Mouse (Mus musculus) left cerebral cortex, adult 18-20 months (tissue): ENCODE measurements around the gene Olfr1115. TPM values are rescaled to one million over a fixed set of nuclear protein-coding genes. Genes with fewer than 3 reads are reported as not detected.
"Not testable (repeated sequence)": the region's sequence is repeated elsewhere in the genome, so short reads cannot be mapped to it uniquely, and the experiment has no call there.

Source experiments
- DNase-seq, 2 experiments: peaks; one replicate each; pipeline ENCODE4 v3.0.0; 2021 to 2022; ENCODE audit warnings: low spot score in 2 of 2, mixed read lengths in 1 of 2
- long read RNA-seq, 2 experiments: library from polyadenylated mRNA; stranded (forward); transcript quantifications; one replicate each; pipeline ENCODE4 v2.0.0; 2021
- microRNA-seq, 2 experiments: library from miRNA; unstranded; fragments of <30 nt; microRNA quantifications; one replicate each; pipeline ENCODE4 v1.2.0; 2021
- total RNA-seq, 2 experiments: library from RNA; stranded (reverse); gene quantifications; 2 replicates each; pipeline ENCODE4 v1.2.3; 2021

Gene Olfr1115
- not detected for total RNA-seq
- long read RNA-seq, experiment 1, result 0 reads
- long read RNA-seq, experiment 2, result 0 reads

DNA sequence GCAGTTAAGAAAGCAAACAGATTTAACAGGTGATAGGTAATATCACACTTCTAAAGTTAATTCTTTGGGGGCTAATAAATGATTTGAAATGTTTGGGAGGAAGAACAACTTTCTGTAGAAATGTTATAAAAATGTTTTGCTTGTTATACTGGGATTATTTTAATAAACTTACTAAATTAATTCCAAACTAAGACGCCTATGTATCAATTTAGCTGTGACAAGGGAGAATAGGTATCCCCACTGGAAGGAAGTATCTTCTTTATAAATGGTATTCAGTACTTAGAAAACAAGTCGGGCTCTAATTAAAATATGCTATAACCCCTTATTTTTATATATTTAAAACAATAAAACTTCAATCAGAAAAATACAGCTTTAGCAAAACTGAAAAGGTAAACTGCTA, at the start of gene Olfr1115:
Gene Olfr1115, plus strand, starts transcription at position 301 of the 400 bp plus-strand sequence.
- DNase-seq, result no peak

- DNase-seq, result no peak
Observed at GRCm38 (mm10) chr2:87208670-87209069, 39.1 kb upstream of the Olfr1115 start, which contains the start of gene Olfr1113. Gene Olfr1113, plus strand, starts transcription at chr2:87208970.

- no peak for DNase-seq
Observed at GRCm38 (mm10) chr2:87267234-87267633, 19.4 kb downstream of the Olfr1115 start, which contains the start of gene Olfr1116. Gene Olfr1116, plus strand, starts transcription at chr2:87267534.

GRCm38 (mm10) chr2:87293977-87294376, 46.2 kb downstream of the Olfr1115 start:
- not testable (repeated sequence) for DNase-seq

Small RNA genes lying within 50 kb of the gene (microRNA-seq; reads per million reads assigned to microRNA genes)
- 0 reads per million in 2 experiments for gene Gm27438

Other genes with a start within 250 kb of the Olfr1115 start
- gene Olfr1102, start 249.6 kb upstream of the Olfr1115 start, total RNA-seq, result not detected
- not detected for gene Olfr1104, start 220.9 kb upstream of the Olfr1115 start, total RNA-seq
- not detected for gene Olfr1105, start 211.5 kb upstream of the Olfr1115 start, total RNA-seq
- not detected for gene Olfr1106, start 195.7 kb upstream of the Olfr1115 start, total RNA-seq
- not detected for gene Olfr1107, start 172.2 kb upstream of the Olfr1115 start, total RNA-seq
- not detected for gene Olfr1109, start 152.0 kb upstream of the Olfr1115 start, total RNA-seq
- not detected for gene Olfr259, start 133.4 kb upstream of the Olfr1115 start, total RNA-seq
- gene Olfr1110, start 107.7 kb upstream of the Olfr1115 start, total RNA-seq, result not detected
- gene Olfr1111, start 95.4 kb upstream of the Olfr1115 start, total RNA-seq, result not detected
- gene Olfr1112, start 60.2 kb upstream of the Olfr1115 start, total RNA-seq, result not detected
- not detected for gene Olfr1113, start 39.0 kb upstream of the Olfr1115 start, total RNA-seq
- not detected for gene Olfr1116, start 19.5 kb downstream of the Olfr1115 start, total RNA-seq
- not detected for gene Olfr1118, start 59.6 kb downstream of the Olfr1115 start, total RNA-seq
- gene Olfr1120, start 106.8 kb downstream of the Olfr1115 start, total RNA-seq, result not detected
- not detected for gene Olfr1121, start 121.9 kb downstream of the Olfr1115 start, total RNA-seq
- gene Olfr1122, start 137.8 kb downstream of the Olfr1115 start, total RNA-seq, result under 1 TPM in 1 of 2 experiments, not detected in 1; 0.09 TPM
- not detected for gene Olfr1123, start 168.6 kb downstream of the Olfr1115 start, total RNA-seq
- not detected for gene Olfr1124, start 182.3 kb downstream of the Olfr1115 start, total RNA-seq
- not detected for gene Olfr1126, start 205.9 kb downstream of the Olfr1115 start, total RNA-seq
- not detected for gene Pramel7, start 249.1 kb downstream of the Olfr1115 start, total RNA-seq